Comparison of ENCODE assay signal across 21 mouse cellular contexts in genomic region chr3:139191541-139191940, GRCm38 (mm10). TPM values are rescaled to one million over a fixed set of nuclear protein-coding genes. Genes with fewer than 3 reads are reported as not detected.
DNase-seq lines count a peak whose midpoint lies in the region; TF ChIP-seq lines count a peak whose summit lies in the region.
"Had no signal": no experiment of that assay in that cellular context is flagged by ENCODE, and none has a peak within 500 bp of the region (broad histone marks: within the 10 kb centered on the region; RNA-seq: fewer than 3 reads in every experiment).

No protein-coding gene starts in this region.

- no peak for TF ChIP-seq CTCF in olfactory bulb, adult 2 months (IDR thresholded peaks at IDR 0.05; ENCODE audit: insufficient read depth, low read depth, low read length)

- TF ChIP-seq POLR2A in olfactory bulb, adult 2 months (IDR thresholded peaks at IDR 0.05; ENCODE audit: insufficient read depth, low read depth, low read length): no peak

- no peak overlapping the region for H3K4me3 ChIP-seq in olfactory bulb, adult 2 months (ENCODE audit: insufficient read depth, low read depth, low read length)
- H3K4me3 ChIP-seq: embryonic facial prominence, embryonic 10.5 days; embryonic facial prominence, embryonic 12.5 days; forebrain, embryonic 13.5 days; forebrain, embryonic 15.5 days had no signal

- DNase-seq in heart, adult 11 months: peak; percentile 13
- DNase-seq in heart, postnatal 4 days: no peak
- DNase-seq in right cerebral cortex, postnatal 36 days (ENCODE audit: low spot score in 2 of 2): no peak
- no peak for DNase-seq in urinary bladder, adult 18-20 months (ENCODE audit: low spot score in 2 of 2)
- DNase-seq: adrenal gland, adult 2 months; adrenal gland, postnatal 10 days; adrenal gland, postnatal 25 days; cerebellum, adult 11-12 months; cerebellum, adult 2 months; cerebellum, adult 9-10 months; cerebellum, postnatal 10 days; cerebellum, postnatal 25 days; forebrain, postnatal 0 days had no signal

- WGBS in olfactory bulb, adult 2 months: 28% methylated on average over 1 of the region's 1 CpGs

- peaks cover 3% of the 10 kb centered on the region; the same call in 1 of the 2 replicates for H3K4me1 ChIP-seq in olfactory bulb, adult 2 months (ENCODE audit: control insufficient read depth, insufficient read depth, low read length)
- H3K4me1 ChIP-seq: embryonic facial prominence, embryonic 10.5 days; embryonic facial prominence, embryonic 12.5 days; forebrain, embryonic 13.5 days; forebrain, embryonic 15.5 days had no signal

- H3K27ac ChIP-seq in olfactory bulb, adult 2 months (ENCODE audit: insufficient read depth, low read depth, low read length): peak overlapping the region; percentile 92
- H3K27ac ChIP-seq: embryonic facial prominence, embryonic 10.5 days; embryonic facial prominence, embryonic 12.5 days; forebrain, embryonic 13.5 days; forebrain, embryonic 15.5 days had no signal

RNA-seq across cellular contexts. Expression of gene Stpg2, which starts 14.0 kb away (rescaled TPM):
- not detected for total RNA-seq in heart, postnatal 4 days (2021)
- polyA plus RNA-seq in olfactory bulb, adult 2 months (2012; ENCODE audit: insufficient read depth, insufficient read length, low replicate concordance, missing spikeins): not detected in 2 replicates
- total RNA-seq: adrenal gland, adult 2 months; ES-E14; MEL had no signal
- polyA plus RNA-seq: adrenal gland, adult 2 months; C2C12; forebrain, embryonic 13.5 days; forebrain, embryonic 15.5 days; forebrain, postnatal 0 days had no signal
